Mouse (Mus musculus) lung, adult 18-20 months (tissue): ENCODE measurements around the gene C1s1.
A peak's percentile ranks its signal among the peaks of the same experiment; 100 is the strongest.
"Not testable (repeated sequence)": the region's sequence is repeated elsewhere in the genome, so short reads cannot be mapped to it uniquely, and the experiment has no call there.

Experiments
- DNase-seq, 2 experiments: peaks; one replicate each; pipeline ENCODE4 v3.0.0; 2022; ENCODE audit warnings: mixed read lengths in 2 of 2

C1s1 gene

GRCm38 (mm10) chr6:124511936-124512335, 30.2 kb downstream of the C1s1 start:
- no peak for DNase-seq

- DNase-seq, result not testable (repeated sequence)
Measured at GRCm38 (mm10) chr6:124509192-124509591, 33.0 kb downstream of the C1s1 start.

DNA sequence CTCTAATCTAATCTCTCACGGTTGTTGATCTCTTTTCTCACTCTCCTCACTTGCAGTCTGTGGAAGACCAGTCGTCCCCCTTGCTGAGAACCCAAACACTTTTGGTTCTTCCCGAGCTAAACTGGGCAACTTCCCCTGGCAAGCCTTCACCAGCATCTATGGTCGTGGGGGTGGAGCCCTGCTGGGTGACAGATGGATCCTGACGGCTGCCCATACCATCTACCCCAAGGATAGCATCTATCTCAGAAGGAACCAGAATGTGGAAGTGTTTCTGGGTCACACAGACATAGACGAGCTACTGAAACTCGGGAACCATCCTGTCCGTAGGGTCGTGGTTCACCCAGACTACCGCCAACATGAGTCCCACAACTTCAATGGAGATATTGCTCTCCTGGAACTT, 33.9 kb downstream of the C1s1 start:
- no peak for DNase-seq

GRCm38 (mm10) chr6:124506991-124507390, 35.2 kb downstream of the C1s1 start:
- no peak for DNase-seq

- peak; percentile 36 to 53 for DNase-seq
Measured at GRCm38 (mm10) chr6:124505028-124505427, 37.1 kb downstream of the C1s1 start.

- DNase-seq, result no peak
Measured at GRCm38 (mm10) chr6:124502021-124502420, 40.1 kb downstream of the C1s1 start.

DNA sequence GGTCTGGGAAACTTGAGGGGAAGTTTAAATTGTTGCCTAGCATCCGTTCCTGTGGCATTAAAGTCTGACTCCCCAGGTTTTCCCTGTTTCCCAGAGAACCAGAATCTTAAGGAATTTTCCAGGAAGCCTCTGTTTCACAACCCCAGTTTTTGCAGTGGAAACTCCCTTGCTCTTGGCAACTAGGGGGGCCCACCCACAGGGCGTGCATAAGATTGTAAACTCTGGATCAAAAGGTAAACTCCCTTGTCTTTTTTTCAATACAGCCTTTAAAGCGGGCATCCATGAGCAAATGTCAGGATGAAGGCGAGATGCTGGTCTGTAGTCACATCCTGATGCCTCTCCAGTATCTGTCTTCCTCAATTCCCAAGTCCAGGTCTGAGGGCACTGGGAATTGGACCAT, 40.7 kb downstream of the C1s1 start:
- DNase-seq, result peak in 1 of 2 experiments; percentile 46

DNA sequence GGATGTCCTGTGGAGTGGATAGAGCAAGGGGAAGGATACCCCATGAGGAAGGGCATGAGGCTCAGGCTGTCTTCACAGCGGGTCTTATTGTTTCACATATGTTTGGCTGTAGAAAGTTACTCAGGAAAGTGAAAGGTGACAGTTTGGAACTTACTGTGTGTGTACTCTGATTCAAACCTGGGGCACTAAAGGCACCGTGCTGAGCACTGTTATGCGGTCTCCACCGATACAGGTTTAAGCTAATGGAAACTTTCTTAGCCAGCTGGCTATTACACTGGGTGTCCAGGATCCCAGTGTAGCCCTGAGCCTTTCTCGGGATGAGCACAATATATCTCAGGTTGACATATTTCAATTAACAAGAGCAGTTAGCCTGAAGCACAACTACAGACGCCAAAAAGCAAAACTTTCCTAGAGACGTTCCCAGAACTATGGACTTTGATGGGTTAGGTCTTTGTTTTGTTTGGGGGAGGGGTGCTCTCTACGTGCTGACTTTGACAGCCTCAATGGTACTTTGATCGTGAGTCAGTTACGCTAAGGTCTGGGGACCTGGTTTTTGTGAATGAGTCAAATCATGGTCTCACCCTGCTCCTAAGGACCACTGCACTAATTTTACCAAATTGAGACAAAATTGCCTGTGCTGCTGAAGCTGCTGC, 42.1 kb downstream of the C1s1 start:
- DNase-seq, result no peak

GRCm38 (mm10) chr6:124496054-124496453, 46.1 kb downstream of the C1s1 start:
- DNase-seq, result no peak

GRCm38 (mm10) chr6:124493886-124494285, 48.3 kb downstream of the C1s1 start:
- DNase-seq, result no peak

GRCm38 (mm10) chr6:124492842-124493561, 49.2 kb downstream of the C1s1 start, which contains the start of gene C1rl:
Gene C1rl, plus strand, starts transcription at chr6:124493113.
- peak; percentile 88 to 91 for DNase-seq

- DNase-seq, result no peak
Measured at GRCm38 (mm10) chr6:124491427-124491826, 50.7 kb downstream of the C1s1 start.

- DNase-seq, result no peak
Measured at GRCm38 (mm10) chr6:124488952-124489351, 53.2 kb downstream of the C1s1 start.

- no peak for DNase-seq
Measured at GRCm38 (mm10) chr6:124487509-124487908, 54.6 kb downstream of the C1s1 start.

DNA sequence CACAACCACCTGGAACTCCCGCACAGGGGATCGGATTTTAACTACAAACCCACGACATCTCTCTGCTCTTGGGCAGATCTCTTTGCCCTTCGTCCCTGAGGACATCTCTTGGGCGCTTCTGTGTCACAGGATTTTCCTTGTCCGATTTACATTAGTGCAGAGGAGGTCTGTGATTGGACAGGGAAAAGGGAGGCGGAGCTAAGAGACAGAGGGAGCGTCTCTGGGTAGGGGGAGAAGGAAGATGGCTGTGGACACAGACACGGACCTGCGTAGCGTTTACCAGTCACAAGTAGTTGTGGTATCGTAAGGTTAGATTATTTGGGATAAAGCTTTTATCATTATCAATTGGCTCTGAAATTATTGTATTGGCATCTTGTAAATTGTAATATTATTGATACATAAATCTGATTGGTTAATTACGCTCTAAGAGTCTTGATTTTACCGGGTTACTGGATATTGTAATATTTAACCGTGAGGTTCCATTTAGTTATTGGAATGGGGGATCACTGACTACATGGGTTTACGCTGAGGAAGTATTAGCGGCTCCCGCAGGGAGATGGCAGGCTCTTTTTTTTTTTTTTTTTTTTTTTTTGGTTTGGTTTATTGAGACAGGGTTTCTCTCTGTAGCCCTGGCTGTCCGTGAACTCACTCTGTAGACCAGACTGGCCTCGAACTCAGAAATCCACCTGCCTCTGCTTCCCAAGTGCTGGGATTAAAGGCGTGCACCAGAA, 56.6 kb downstream of the C1s1 start:
- DNase-seq, result no peak

DNA sequence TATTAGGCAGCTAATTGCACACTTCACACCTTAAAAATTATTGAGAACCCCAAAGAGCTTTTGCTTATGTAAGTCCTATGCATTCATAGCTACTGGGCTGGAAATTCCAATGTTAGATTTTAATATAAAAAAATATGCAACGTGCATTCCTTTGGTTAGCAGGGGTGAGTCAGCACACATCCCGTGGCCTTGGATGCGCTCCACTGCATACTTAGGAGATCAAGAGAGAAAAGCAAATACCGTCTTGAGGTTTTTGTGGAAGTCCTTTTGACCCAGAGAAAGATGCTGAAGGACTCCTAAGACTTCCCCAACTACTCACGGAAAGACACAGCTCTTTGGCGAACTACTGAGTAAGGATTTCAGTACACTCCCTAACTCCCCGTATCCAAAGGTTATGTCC, 57.3 kb downstream of the C1s1 start:
- peak in 1 of 2 experiments; percentile 29 for DNase-seq

GRCm38 (mm10) chr6:124483831-124484230, 58.3 kb downstream of the C1s1 start:
- not testable (repeated sequence) for DNase-seq

GRCm38 (mm10) chr6:124481571-124481970, 60.6 kb downstream of the C1s1 start:
- DNase-seq, result peak in 1 of 2 experiments; percentile 39
